Mouse (Mus musculus) neural tube, embryonic 12.5 days (tissue): ENCODE results near the gene Lrfn2. TPM values are rescaled to one million over a fixed set of nuclear protein-coding genes. Genes with fewer than 3 reads are reported as not detected.

Experiments
- ATAC-seq: fragments of 200-750 bp; cut with Nextera tagmentation; 2 replicates; pipeline ENCODE4 v1.8.0; 2017; ENCODE audit warnings: low read depth, mild to moderate bottlenecking, moderate TSS enrichment, moderate library complexity; ENCODE audit not compliant: low FRiP score
- H3K27ac ChIP-seq: fragments of 300-500 bp; sonication (generic); 2 replicates; pipeline ENCODE4 v1.5.1; 2016
- H3K27me3 ChIP-seq: fragments of 300-500 bp; sonication (generic); replicated peaks from 2 replicates; pipeline ENCODE4 v1.6.1; 2016; ENCODE audit warnings: mild to moderate bottlenecking
- H3K36me3 ChIP-seq: fragments of 300-500 bp; sonication (generic); 2 replicates; pipeline ENCODE4 v1.6.1; 2016; ENCODE audit warnings: mild to moderate bottlenecking
- H3K4me1 ChIP-seq: fragments of 300-500 bp; sonication (generic); 2 replicates; pipeline ENCODE4 v1.6.1; 2016
- H3K4me2 ChIP-seq: fragments of 300-500 bp; sonication (generic); replicated peaks from 2 replicates; pipeline ENCODE4 v1.6.1; 2016; ENCODE audit warnings: mild to moderate bottlenecking
- H3K4me3 ChIP-seq: fragments of 300-500 bp; sonication (generic); 2 replicates; pipeline ENCODE4 v1.5.1; 2016
- H3K9ac ChIP-seq: fragments of 300-500 bp; sonication (generic); 2 replicates; pipeline ENCODE4 v1.6.1; 2016; ENCODE audit warnings: mild to moderate bottlenecking
- H3K9me3 ChIP-seq: fragments of 300-500 bp; sonication (generic); 2 replicates; pipeline ENCODE4 v1.6.1; 2016; ENCODE audit warnings: mild to moderate bottlenecking
- WGBS: fragments of 180-500 bp; shearing (Covaris S2); methylation state at CpG from one replicate; pipeline ENCODE4 v1.1.7; 2016; 5-methylcytosine and 5-hydroxymethylcytosine counted together
- microRNA-seq: library from miRNA; unstranded; fragments of <30 nt; microRNA quantifications from one replicate; pipeline ENCODE4, GENCODE M21; 2017
- polyA plus RNA-seq: library from polyadenylated mRNA; unstranded; fragments of >200 nt; fragmentation: Nextera tagmentation; extraction: Ambion mirVana; gene quantifications from 2 replicates; pipeline ENCODE4 v1.2.1, GENCODE M21; 2016

The Lrfn2 gene
- polyA plus RNA-seq, 1 experiment from 2014 or later: 3.8 TPM

GRCm38 (mm10) chr17:49113336-49113735, 181.2 kb downstream of the Lrfn2 start:
- no peak overlapping the region for H3K4me2 ChIP-seq
- no peaks in the 10 kb centered on the region for H3K27me3 ChIP-seq
- no peaks in the 10 kb centered on the region for H3K9me3 ChIP-seq
- no peak overlapping the region for H3K27ac ChIP-seq
- H3K9ac ChIP-seq: no peak overlapping the region
- 48% methylated on average over 3 of the region's 3 CpGs for WGBS
- no peak for ATAC-seq
- no peaks in the 10 kb centered on the region for H3K4me1 ChIP-seq
- H3K36me3 ChIP-seq: no peaks in the 10 kb centered on the region
- H3K4me3 ChIP-seq: no peak overlapping the region

- Histone ChIP-seq H3K36me3 (no peaks in the 10 kb centered on the region), H3K4me1 (no peaks in the 10 kb centered on the region), H3K9me3 (no peaks in the 10 kb centered on the region), H3K4me2 (no peak overlapping the region), H3K9ac (no peak overlapping the region), H3K27ac (no peak overlapping the region), H3K27me3 (no peaks in the 10 kb centered on the region), H3K4me3 (no peak overlapping the region)
- no peak for ATAC-seq
- 93% methylated on average over 1 of the region's 1 CpGs for WGBS
Observed at GRCm38 (mm10) chr17:49124166-49124565, 192.0 kb downstream of the Lrfn2 start.

- Histone ChIP-seq H3K36me3 (no peaks in the 10 kb centered on the region), H3K27me3 (no peaks in the 10 kb centered on the region), H3K4me1 (no peaks in the 10 kb centered on the region), H3K4me3 (no peak overlapping the region), H3K27ac (no peak overlapping the region), H3K9me3 (no peaks in the 10 kb centered on the region), H3K4me2 (no peak overlapping the region), H3K9ac (no peak overlapping the region)
- WGBS: 83% methylated on average over 3 of the region's 3 CpGs
- ATAC-seq: no peak
Observed at GRCm38 (mm10) chr17:49124642-49125041, 192.5 kb downstream of the Lrfn2 start.

Small RNAs within 50 kb of the gene (microRNA-seq; reads per million reads assigned to microRNA genes)
- not detected for gene Gm44304
